Mouse (Mus musculus) bone marrow macrophage, adult 2 months (primary cell): Measurements from ENCODE around the gene Arhgef3.

Experiments
- CTCF ChIP-seq: IDR thresholded peaks from 2 replicates; pipeline ENCODE4 v1.5.1; 2012; ENCODE audit warnings: low read depth, mild to moderate bottlenecking, low read length, moderate library complexity
- POLR2A ChIP-seq: IDR thresholded peaks from 2 replicates; pipeline ENCODE4 v1.6.1; 2012; ENCODE audit warnings: mild to moderate bottlenecking, low read depth, low read length, borderline replicate concordance

DNA sequence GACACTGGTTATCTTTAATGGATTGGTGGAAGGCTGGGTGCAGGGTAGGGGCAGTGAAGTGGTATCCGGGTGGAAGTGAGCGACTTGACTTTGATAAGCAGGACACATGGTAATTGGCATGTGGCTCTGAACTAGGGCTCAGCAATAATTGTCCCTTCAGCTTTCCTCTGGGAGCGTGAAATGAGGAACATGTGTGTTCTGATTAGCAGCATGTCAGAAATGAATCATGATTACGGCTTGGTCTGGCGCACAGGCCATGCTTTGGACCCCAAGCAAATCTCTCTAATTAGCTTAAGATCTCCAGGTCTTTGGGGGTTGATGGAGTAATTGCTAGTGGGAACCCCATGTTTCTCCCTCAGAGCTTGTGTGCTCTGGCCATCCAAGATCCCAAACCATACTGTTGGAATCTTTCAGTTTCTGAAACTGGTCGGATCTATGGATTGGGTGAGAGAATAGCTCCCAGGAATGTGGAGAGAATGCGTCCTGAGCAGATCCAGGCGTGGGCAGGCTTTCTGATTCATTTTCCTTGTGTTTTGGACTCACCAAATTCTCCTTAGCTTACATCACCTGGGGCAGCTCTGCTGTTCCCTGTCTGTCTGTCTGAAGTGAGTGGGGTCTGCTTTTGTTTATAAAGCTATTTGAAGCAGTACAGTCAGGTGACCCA lies 45.1 kb upstream of the Arhgef3 start:
- TF ChIP-seq CTCF (no peak), POLR2A (no peak)
